Mouse (Mus musculus): ENCODE results near the gene Sec1. TPM values are rescaled to one million over a fixed set of nuclear protein-coding genes. Genes with fewer than 3 reads are reported as not detected.

Sec1 gene
- polyA plus RNA-seq, 1 experiment from 2014 or later = 2.0 TPM

- peaks cover 14% of the 10 kb centered on the region for H3K4me1 ChIP-seq (replicated peaks)
- peak; percentile 88 for ATAC-seq
- H3K27ac ChIP-seq = peak overlapping the region; percentile 58
- under 1% methylated on average over 102 of the region's 105 CpGs for WGBS
- H3K4me2 ChIP-seq (replicated peaks) = peak overlapping the region; percentile 98
- peak overlapping the region; percentile 66 for H3K9ac ChIP-seq
- no peaks in the 10 kb centered on the region for H3K36me3 ChIP-seq
- peaks cover 12% of the 10 kb centered on the region; the same call in 1 of the 2 replicates for H3K27me3 ChIP-seq (replicated peaks)
- peak overlapping the region; percentile 57 for H3K4me3 ChIP-seq (replicated peaks)
- no peaks in the 10 kb centered on the region for H3K9me3 ChIP-seq
Measured at GRCm38 (mm10) chr7:45628364-45629294, 65.6 kb downstream of the Sec1 start.

Other genes starting within 250 kb of the Sec1 start
- gene Ftl1, start 234.5 kb downstream of the Sec1 start, polyA plus RNA-seq (2015; fragmentation: Nextera tagmentation; extraction: Ambion mirVana) = 5,581 and 6,050 TPM in 2 replicates
- gene Bax, start 227.5 kb downstream of the Sec1 start, polyA plus RNA-seq (2015; fragmentation: Nextera tagmentation; extraction: Ambion mirVana) = 181 and 185 TPM in 2 replicates
- 1.8 and 1.9 TPM in 2 replicates for gene Tulp2, start 212.5 kb downstream of the Sec1 start, polyA plus RNA-seq (2015; fragmentation: Nextera tagmentation; extraction: Ambion mirVana)
- not detected in 2 replicates for gene Gm45808, start 207.6 kb downstream of the Sec1 start, polyA plus RNA-seq (2015; fragmentation: Nextera tagmentation; extraction: Ambion mirVana)
- 2.6 and 2.7 TPM in 2 replicates for gene Dhdh, start 205.6 kb downstream of the Sec1 start, polyA plus RNA-seq (2015; fragmentation: Nextera tagmentation; extraction: Ambion mirVana)
- 209 and 229 TPM in 2 replicates for gene Nucb1, start 184.0 kb downstream of the Sec1 start, polyA plus RNA-seq (2015; fragmentation: Nextera tagmentation; extraction: Ambion mirVana)
- 16.5 and 17.0 TPM in 2 replicates for gene Ppp1r15a, start 168.1 kb downstream of the Sec1 start, polyA plus RNA-seq (2015; fragmentation: Nextera tagmentation; extraction: Ambion mirVana)
- gene Plekha4, start 168.1 kb downstream of the Sec1 start, polyA plus RNA-seq (2015; fragmentation: Nextera tagmentation; extraction: Ambion mirVana) = 0.83 and 1.5 TPM in 2 replicates
- 2.1 and 2.8 TPM in 2 replicates for gene Hsd17b14, start 139.5 kb downstream of the Sec1 start, polyA plus RNA-seq (2015; fragmentation: Nextera tagmentation; extraction: Ambion mirVana)
- gene Bcat2, start 124.2 kb downstream of the Sec1 start, polyA plus RNA-seq (2015; fragmentation: Nextera tagmentation; extraction: Ambion mirVana) = 59.5 and 67.6 TPM in 2 replicates
- 0.18 and 0.30 TPM in 2 replicates for gene Fgf21, start 78.9 kb downstream of the Sec1 start, polyA plus RNA-seq (2015; fragmentation: Nextera tagmentation; extraction: Ambion mirVana)
- 0.38 and 0.73 TPM in 2 replicates for gene Fut1, start 77.1 kb downstream of the Sec1 start, polyA plus RNA-seq (2015; fragmentation: Nextera tagmentation; extraction: Ambion mirVana)
- 0.13 TPM in 1 of 2 replicates, not detected in the other for gene Izumo1, start 72.6 kb downstream of the Sec1 start, polyA plus RNA-seq (2015; fragmentation: Nextera tagmentation; extraction: Ambion mirVana)
- 9.8 and 9.9 TPM in 2 replicates for gene Rasip1, start 66.9 kb downstream of the Sec1 start, polyA plus RNA-seq (2015; fragmentation: Nextera tagmentation; extraction: Ambion mirVana)
- gene Mamstr, start 54.4 kb downstream of the Sec1 start, polyA plus RNA-seq (2015; fragmentation: Nextera tagmentation; extraction: Ambion mirVana) = 5.2 and 7.3 TPM in 2 replicates
- gene Fut2, start 28.0 kb downstream of the Sec1 start, polyA plus RNA-seq (2015; fragmentation: Nextera tagmentation; extraction: Ambion mirVana) = 12.2 and 12.8 TPM in 2 replicates
- 0.73 TPM in 2 replicates for gene Ntn5, start 10.4 kb downstream of the Sec1 start, polyA plus RNA-seq (2015; fragmentation: Nextera tagmentation; extraction: Ambion mirVana)
- 5.5 and 6.4 TPM in 2 replicates for gene Car11, start 5.4 kb upstream of the Sec1 start, polyA plus RNA-seq (2015; fragmentation: Nextera tagmentation; extraction: Ambion mirVana)
- 3.1 and 3.4 TPM in 2 replicates for gene Dbp, start 10.7 kb upstream of the Sec1 start, polyA plus RNA-seq (2015; fragmentation: Nextera tagmentation; extraction: Ambion mirVana)
- gene Rpl18, start 21.1 kb upstream of the Sec1 start, polyA plus RNA-seq (2015; fragmentation: Nextera tagmentation; extraction: Ambion mirVana) = 1,110 and 1,134 TPM in 2 replicates
- 38.1 and 41.6 TPM in 2 replicates for gene Sphk2, start 23.6 kb upstream of the Sec1 start, polyA plus RNA-seq (2015; fragmentation: Nextera tagmentation; extraction: Ambion mirVana)
- gene Fam83e, start 26.8 kb upstream of the Sec1 start, polyA plus RNA-seq (2015; fragmentation: Nextera tagmentation; extraction: Ambion mirVana) = 19.7 and 22.4 TPM in 2 replicates
- 0.49 and 0.74 TPM in 2 replicates for gene Spaca4, start 31.4 kb upstream of the Sec1 start, polyA plus RNA-seq (2015; fragmentation: Nextera tagmentation; extraction: Ambion mirVana)
- gene Lmtk3, start 89.3 kb upstream of the Sec1 start, polyA plus RNA-seq (2015; fragmentation: Nextera tagmentation; extraction: Ambion mirVana) = 0.43 and 0.90 TPM in 2 replicates
- gene Sult2b1, start 90.3 kb upstream of the Sec1 start, polyA plus RNA-seq (2015; fragmentation: Nextera tagmentation; extraction: Ambion mirVana) = 2.8 and 2.9 TPM in 2 replicates
- 89.0 and 92.0 TPM in 2 replicates for gene Cyth2, start 120.2 kb upstream of the Sec1 start, polyA plus RNA-seq (2015; fragmentation: Nextera tagmentation; extraction: Ambion mirVana)
- gene Kcnj14, start 130.4 kb upstream of the Sec1 start, polyA plus RNA-seq (2015; fragmentation: Nextera tagmentation; extraction: Ambion mirVana) = 0.88 and 1.0 TPM in 2 replicates
- gene Grwd1, start 136.5 kb upstream of the Sec1 start, polyA plus RNA-seq (2015; fragmentation: Nextera tagmentation; extraction: Ambion mirVana) = 67.1 and 71.3 TPM in 2 replicates
- 70.8 and 74.5 TPM in 2 replicates for gene Kdelr1, start 178.4 kb upstream of the Sec1 start, polyA plus RNA-seq (2015; fragmentation: Nextera tagmentation; extraction: Ambion mirVana)
- 0.49 and 0.51 TPM in 2 replicates for gene Grin2d, start 184.0 kb upstream of the Sec1 start, polyA plus RNA-seq (2015; fragmentation: Nextera tagmentation; extraction: Ambion mirVana)
- gene Syngr4, start 202.3 kb upstream of the Sec1 start, polyA plus RNA-seq (2015; fragmentation: Nextera tagmentation; extraction: Ambion mirVana) = 0.85 and 1.00 TPM in 2 replicates
- gene Tmem143, start 202.5 kb upstream of the Sec1 start, polyA plus RNA-seq (2015; fragmentation: Nextera tagmentation; extraction: Ambion mirVana) = 5.8 and 7.0 TPM in 2 replicates
- gene Emp3, start 227.0 kb upstream of the Sec1 start, polyA plus RNA-seq (2015; fragmentation: Nextera tagmentation; extraction: Ambion mirVana) = 141 and 168 TPM in 2 replicates
- gene Ccdc114, start 229.7 kb upstream of the Sec1 start, polyA plus RNA-seq (2015; fragmentation: Nextera tagmentation; extraction: Ambion mirVana) = 4.3 and 4.5 TPM in 2 replicates

Measured in intestine, embryonic 15.5 days (tissue).